Mouse (Mus musculus): ENCODE measurements around the gene Dlgap1. TPM values are rescaled to one million over a fixed set of nuclear protein-coding genes. Genes with fewer than 3 reads are reported as not detected.

Gene Dlgap1
- polyA plus RNA-seq, 1 experiment from 2014 or later, result 0.52 TPM

MicroRNAs encoded within 50 kb of the gene (microRNA counts, 519-probe panel; counts per million panel counts)
- microRNA mmu-miR-1195, result not detected

Small RNA genes lying within 50 kb of the gene (microRNA-seq; reads per million reads assigned to microRNA genes)
- not detected for gene Mir1195

All from heart, embryonic 12.5 days (tissue).